10 mouse cellular contexts compared by ENCODE assay signal in the genomic region with DNA sequence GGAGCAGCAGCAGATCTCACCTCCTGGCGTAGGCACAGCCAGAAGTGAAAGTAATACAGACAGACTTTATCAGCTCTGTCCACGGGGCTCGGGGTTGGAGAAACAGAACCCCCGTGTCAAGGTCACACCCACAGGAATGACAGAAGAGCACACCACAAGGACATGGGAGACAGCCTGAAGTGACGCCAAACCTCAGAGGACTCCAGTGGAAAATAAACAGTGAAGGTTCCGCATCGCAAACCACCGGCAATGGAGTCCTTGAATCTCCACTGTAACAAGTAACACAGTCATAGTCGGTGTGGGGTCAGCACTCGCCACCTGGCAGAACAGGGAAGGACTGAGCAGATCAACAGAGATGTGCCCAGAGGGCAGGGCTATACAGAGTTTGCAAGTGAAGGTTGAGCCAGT. TPM values are rescaled to one million over a fixed set of nuclear protein-coding genes. Genes with fewer than 3 reads are reported as not detected.
A peak's percentile ranks its signal among the peaks of the same experiment; 100 is the strongest.
DNase-seq lines count a peak whose midpoint lies in the region; ATAC-seq lines count a peak whose summit lies in the region.
"Had no signal": no experiment of that assay in that cellular context is flagged by ENCODE, and none has a peak within 500 bp of the region (broad histone marks: within the 10 kb centered on the region; RNA-seq: fewer than 3 reads in every experiment).

No protein-coding gene starts in this region.

- H3K4me2 ChIP-seq in liver, embryonic 16.5 days (ENCODE audit: low read depth, low read length), result peak overlapping the region; percentile 31
- no peak overlapping the region for H3K4me2 ChIP-seq in midbrain, embryonic 14.5 days (ENCODE audit: low read length)

- H3K9ac ChIP-seq in liver, embryonic 16.5 days (ENCODE audit: low read depth, low read length), result no peak overlapping the region
- no peak overlapping the region for H3K9ac ChIP-seq in midbrain, embryonic 14.5 days (replicated peaks; ENCODE audit: low read length)

- 46% methylated on average over 10 of the region's 10 CpGs for WGBS in heart, embryonic 10.5 days
- 27% methylated on average over 10 of the region's 10 CpGs for WGBS in liver, embryonic 16.5 days (ENCODE audit: insufficient replicate concordance)
- 77% methylated on average over 10 of the region's 10 CpGs for WGBS in midbrain, embryonic 14.5 days

- H3K4me3 ChIP-seq in heart, embryonic 10.5 days, result peak overlapping the region; percentile 8; the same call in 1 of the 2 replicates
- H3K4me3 ChIP-seq in liver, embryonic 16.5 days (ENCODE audit: low read depth, low read length), result peak overlapping the region; percentile 16; the same call in 1 of the 2 replicates
- no peak overlapping the region for H3K4me3 ChIP-seq in midbrain, embryonic 14.5 days (replicated peaks; ENCODE audit: low read depth, low read length)
- H3K4me3 ChIP-seq: hindbrain, embryonic 10.5 days had no signal

- peak overlapping the region; percentile 67 for H3K27ac ChIP-seq in heart, embryonic 10.5 days
- no peak overlapping the region for H3K27ac ChIP-seq in liver, embryonic 16.5 days (ENCODE audit: low read length)
- no peak overlapping the region for H3K27ac ChIP-seq in midbrain, embryonic 14.5 days (replicated peaks; ENCODE audit: low read depth, low read length)
- H3K27ac ChIP-seq: hindbrain, embryonic 10.5 days had no signal

- 0 out of 2 replicates have a peak, but pooled peaks cover 4% of the 10 kb centered on the region for H3K27me3 ChIP-seq in heart, embryonic 10.5 days (ENCODE audit: insufficient read depth, poor library complexity, severe bottlenecking)
- peaks cover 16% of the 10 kb centered on the region for H3K27me3 ChIP-seq in liver, embryonic 16.5 days (ENCODE audit: control insufficient read depth, insufficient read depth, low read depth, low read length)
- H3K27me3 ChIP-seq in midbrain, embryonic 14.5 days (ENCODE audit: control insufficient read depth, insufficient read depth, low read length), result 0 out of 2 replicates have a peak, but pooled peaks cover 4% of the 10 kb centered on the region

- H3K36me3 ChIP-seq in heart, embryonic 10.5 days, result no peaks in the 10 kb centered on the region
- H3K36me3 ChIP-seq in liver, embryonic 16.5 days (ENCODE audit: control insufficient read depth, insufficient read depth), result no peaks in the 10 kb centered on the region
- no peaks in the 10 kb centered on the region for H3K36me3 ChIP-seq in midbrain, embryonic 14.5 days (ENCODE audit: control insufficient read depth, insufficient read depth, low read length)
- H3K36me3 ChIP-seq: hindbrain, embryonic 10.5 days had no signal

- no peak for DNase-seq in heart, embryonic 10.5 days (ENCODE audit: low spot score)
- no peak for DNase-seq in heart, postnatal 25 days (ENCODE audit: low spot score)
- peak; percentile 4 for DNase-seq in A20 (ENCODE audit: low read depth, low spot score)
- DNase-seq in left cerebral cortex, postnatal 4 days, result no peak
- no peak for DNase-seq in midbrain, embryonic 14.5 days
- no peak for DNase-seq in layer of hippocampus, adult 9-10 months (ENCODE audit: low spot score)

- peaks cover 33% of the 10 kb centered on the region for H3K4me1 ChIP-seq in heart, embryonic 10.5 days
- peaks cover 7% of the 10 kb centered on the region; the same call in 1 of the 2 replicates for H3K4me1 ChIP-seq in liver, embryonic 16.5 days (ENCODE audit: control insufficient read depth, low read depth, low read length)
- H3K4me1 ChIP-seq in midbrain, embryonic 14.5 days (ENCODE audit: control insufficient read depth, insufficient read depth, low read length), result no peaks in the 10 kb centered on the region

- ATAC-seq in hematopoietic stem cell, adult 5-6 weeks (replicated peaks in 1 of 2; ENCODE audit: insufficient read depth in 1 of 2, low FRiP score in 2 of 2, low TSS enrichment in 1 of 2, low read depth in 1 of 2, poor library complexity in 2 of 2, severe bottlenecking in 2 of 2), result peak; percentile 84 to 87
- peak; percentile 30; the same call in 1 of the 2 replicates for ATAC-seq in liver, embryonic 16.5 days (ENCODE audit: low read depth)
- no peak for ATAC-seq in midbrain, embryonic 14.5 days (ENCODE audit: low FRiP score, low TSS enrichment)

- intact Hi-C loops in heart, postnatal 25 days (cut with DNase I), result no loop called here
- intact Hi-C loops in left cerebral cortex, postnatal 4 days (cut with DNase I), result no loop called here

- no peaks in the 10 kb centered on the region for H3K9me3 ChIP-seq in heart, embryonic 10.5 days
- no peaks in the 10 kb centered on the region for H3K9me3 ChIP-seq in liver, embryonic 16.5 days (replicated peaks; ENCODE audit: control insufficient read depth, low read length)
- no peaks in the 10 kb centered on the region for H3K9me3 ChIP-seq in midbrain, embryonic 14.5 days (ENCODE audit: control insufficient read depth, low read length)
- H3K9me3 ChIP-seq: hindbrain, embryonic 10.5 days had no signal

RNA-seq across cellular contexts. Expression of a gene that starts 35.5 kb away (rescaled TPM):
- polyA plus RNA-seq in heart, embryonic 10.5 days (2016; fragmentation: Nextera tagmentation; extraction: Ambion mirVana), result 12.7 and 17.0 TPM in 2 replicates
- total RNA-seq in heart, postnatal 25 days (2021), result 10 to 100 TPM; 21.2 to 21.4 TPM
- 14.9 and 17.4 TPM in 2 replicates for total RNA-seq in hematopoietic stem cell, adult 5-6 weeks (2017)
- polyA plus RNA-seq in liver, embryonic 16.5 days (2015; fragmentation: Nextera tagmentation; extraction: Ambion mirVana), result 4.1 TPM in 2 replicates
- 10 to 100 TPM; 19.5 to 21.4 TPM for total RNA-seq in left cerebral cortex, postnatal 4 days (2021)
- 3.8 and 4.4 TPM in 2 replicates for polyA plus RNA-seq in midbrain, embryonic 14.5 days (2014; fragmentation: Nextera tagmentation; extraction: Ambion mirVana)
- total RNA-seq: MEL had no signal
